Mouse (Mus musculus): ENCODE measurements at regions not wholly inside any gene's neighbourhood (a gene's known extent, or its start where the extent isn't known, plus 50 kb on each side); places are given as distances from the start of the nearest gene placed in this dataset.
A peak's percentile ranks its signal among the peaks of the same experiment; 100 is the strongest.

DNA sequence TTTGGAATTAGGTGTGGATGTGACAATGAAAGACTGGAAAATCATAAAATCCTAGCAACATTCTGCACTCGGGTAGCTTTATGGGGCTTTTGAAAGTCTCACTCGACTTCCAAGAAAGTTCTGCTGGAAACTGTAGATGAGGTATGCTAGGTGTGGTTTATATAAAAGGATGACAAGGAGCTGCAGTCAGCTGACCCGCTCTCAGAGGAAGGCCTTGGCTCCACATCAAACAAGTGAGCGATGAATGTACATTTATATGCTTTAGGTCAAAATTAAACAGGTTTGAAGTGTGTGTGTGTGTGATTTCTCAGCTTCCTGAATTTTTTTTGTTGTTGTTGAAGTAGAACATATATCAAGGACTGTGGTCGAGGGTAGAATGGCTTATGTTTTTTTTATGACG, 174.9 kb downstream of the 1500009L16Rik start:
- no peak for DNase-seq

DNA sequence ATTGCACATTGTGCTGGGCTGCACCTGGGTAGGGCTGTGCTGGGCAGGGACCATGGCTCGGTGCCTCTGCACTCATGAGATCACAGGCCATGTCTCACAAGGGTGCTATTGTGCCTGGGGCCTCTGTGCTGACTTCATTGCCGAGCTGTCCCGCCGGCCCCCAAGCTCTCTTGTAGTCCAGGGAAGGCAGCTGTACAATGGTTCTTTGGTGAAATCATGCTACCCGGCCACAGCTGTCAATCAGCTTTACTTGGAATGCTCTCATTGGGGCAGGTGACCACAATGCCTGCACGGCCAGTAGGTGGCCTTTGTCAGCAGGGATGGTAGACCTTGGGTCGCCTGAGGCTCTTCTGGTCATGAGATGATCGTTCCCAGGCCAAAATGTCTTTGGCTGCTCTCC, 184.1 kb downstream of the 1500009L16Rik start:
- no peak for DNase-seq

DNA sequence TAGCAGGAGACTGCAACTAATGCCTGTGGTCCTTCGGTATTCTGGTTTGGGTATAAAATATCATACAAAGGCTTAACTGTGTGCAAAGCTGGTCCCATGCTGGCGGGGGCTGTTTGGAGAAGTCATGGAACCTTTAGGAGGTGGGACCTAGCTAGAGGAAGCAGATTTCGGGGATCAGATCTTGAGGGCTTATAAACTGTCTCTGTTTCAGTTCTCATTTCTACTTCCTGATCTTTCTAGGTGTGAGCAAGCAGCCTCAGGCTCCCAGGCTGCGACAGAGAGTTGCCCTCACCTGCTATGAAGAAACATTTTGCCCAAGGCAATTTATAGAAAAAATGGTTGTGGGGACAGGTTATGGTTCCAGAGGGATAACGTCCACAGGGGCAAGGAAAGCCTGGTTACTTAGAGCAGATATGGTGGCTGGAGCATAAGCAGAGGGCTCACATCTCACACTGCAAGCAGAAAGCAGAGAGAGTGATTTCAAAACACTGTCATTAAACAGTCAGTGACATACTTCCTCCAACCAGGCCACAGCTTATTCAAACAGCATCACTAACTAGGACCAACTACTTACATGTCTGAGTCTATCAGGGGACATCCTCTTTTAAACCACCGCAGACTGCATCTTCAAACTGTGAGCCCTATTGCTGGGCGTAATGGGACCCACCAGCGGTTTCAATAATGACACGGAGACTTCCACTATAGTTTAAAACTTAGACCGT, 188.1 kb downstream of the 1500009L16Rik start:
- DNase-seq = no peak

DNA sequence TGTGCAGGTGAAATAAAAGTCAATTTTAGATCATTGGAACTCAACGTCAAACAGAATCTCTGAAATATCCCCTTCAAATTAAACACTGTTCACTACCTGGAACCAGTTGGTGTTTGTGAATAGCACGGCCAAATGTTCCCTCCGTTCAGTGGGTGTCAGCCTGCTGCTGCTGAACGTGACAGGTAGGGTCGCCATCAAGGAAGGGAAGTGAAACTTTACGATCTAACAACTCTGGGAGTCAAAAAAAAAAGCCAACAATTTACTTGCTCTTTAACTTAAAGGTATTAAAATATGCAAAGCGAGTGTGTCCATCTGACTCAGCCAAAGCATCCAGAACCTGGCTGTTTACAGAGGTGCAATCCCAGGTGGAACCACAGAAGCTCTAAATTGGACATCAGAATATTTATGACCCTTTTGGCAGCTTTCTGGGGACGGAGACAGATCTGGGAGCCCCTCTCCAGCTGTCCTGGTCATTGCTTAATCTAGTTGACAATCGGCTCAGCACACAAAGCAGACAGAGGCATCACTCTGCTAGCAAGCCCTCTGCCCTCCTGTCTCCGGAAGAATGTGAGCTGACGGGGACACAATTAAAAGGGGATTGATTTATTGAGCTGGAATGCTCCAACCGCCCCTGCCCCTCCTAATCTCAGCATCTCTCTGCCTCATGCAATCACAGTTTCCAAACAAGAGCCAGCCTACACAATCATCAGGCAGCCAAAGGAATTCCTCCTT, 191.9 kb downstream of the 1500009L16Rik start:
- peak in 1 of 2 experiments; percentile 30 for DNase-seq

DNA sequence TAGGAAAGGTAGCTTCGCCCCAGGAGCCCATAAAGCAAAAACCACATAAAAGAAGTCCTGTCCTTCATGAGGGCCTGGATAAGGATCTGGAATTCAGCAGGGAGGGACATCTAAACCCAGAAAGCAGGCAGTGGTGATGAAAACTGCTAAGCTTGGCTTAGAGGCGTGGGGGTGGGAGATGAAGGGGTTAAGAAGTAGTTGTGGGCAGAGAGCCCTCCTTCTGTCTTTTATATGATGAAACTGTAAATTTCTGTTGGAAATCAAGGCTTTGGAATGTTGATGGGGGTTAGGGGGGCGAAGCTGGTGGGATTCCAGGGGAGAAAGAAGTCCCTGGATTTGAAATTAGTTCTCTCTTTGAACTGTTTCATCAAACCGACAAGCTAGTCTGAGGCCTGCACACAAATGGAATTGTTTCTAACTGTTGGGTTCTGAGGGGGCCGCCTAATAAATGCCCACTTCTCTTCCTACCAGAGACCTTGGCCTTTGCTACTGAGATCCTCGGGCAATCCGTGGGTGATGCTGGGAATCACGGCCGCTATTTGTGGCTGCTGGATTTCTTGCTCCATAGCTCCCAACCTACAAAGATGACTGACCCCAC, 192.6 kb downstream of the 1500009L16Rik start:
- DNase-seq = no peak

DNA sequence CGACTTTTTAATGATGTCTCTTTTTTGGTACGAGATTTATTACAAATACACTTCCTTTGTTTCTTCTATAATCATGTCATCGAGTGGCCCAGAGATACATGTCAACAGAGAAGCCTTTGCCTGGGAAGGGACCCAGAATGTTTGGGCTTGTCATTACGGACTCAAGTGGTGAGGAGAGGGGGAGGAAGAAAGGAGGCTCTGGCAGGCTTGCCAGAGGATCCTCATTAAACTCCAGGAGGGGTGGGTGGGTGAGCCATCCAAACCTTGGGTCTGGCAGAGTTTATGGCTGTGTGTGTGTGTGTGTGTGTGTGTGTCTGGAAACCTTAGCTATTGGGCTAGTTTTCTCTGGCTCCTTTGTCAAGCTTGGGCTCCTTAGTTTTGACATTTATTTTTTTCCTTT, 204.3 kb downstream of the 1500009L16Rik start:
- no peak for DNase-seq

DNA sequence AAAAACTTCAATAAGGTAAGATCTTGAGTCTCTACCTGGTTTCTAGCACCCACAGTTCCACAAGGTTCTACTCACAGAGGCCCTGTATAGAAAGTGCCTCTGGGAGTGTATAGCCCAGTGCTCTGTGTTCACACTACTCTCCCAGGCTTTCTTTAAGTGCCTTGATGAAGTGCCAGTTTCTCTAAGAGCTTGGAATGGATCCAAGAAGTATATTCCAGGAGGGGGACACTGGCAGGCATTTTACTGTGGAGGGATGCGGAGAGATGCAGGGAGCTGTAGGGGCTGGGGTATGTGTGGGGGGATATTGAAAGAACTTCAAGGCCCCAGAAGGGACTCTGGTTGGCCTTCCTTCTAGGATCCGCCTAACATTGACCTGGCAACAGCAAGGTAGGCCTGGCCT, 204.9 kb downstream of the 1500009L16Rik start:
- no peak for DNase-seq

DNA sequence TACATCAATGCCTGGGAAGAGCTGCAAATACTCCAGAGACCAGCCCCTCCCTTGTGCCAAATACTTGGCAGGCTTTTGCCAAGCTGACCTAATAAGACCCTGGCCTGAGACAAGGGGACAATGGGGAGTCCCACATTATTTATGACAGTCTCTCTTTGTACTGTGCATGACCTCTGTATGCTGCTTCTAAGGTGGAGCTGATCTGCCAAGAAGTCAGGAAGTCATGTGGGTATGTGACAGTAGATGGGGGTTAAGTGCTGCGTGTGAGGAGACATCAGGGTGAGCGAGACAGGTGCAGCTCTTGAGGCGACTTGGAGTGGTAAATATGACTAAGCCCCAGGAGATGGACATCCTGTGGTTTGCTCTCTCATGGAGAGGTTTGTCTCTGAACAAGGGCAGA, 209.1 kb downstream of the 1500009L16Rik start:
- peak; percentile 42 to 75 for DNase-seq

DNA sequence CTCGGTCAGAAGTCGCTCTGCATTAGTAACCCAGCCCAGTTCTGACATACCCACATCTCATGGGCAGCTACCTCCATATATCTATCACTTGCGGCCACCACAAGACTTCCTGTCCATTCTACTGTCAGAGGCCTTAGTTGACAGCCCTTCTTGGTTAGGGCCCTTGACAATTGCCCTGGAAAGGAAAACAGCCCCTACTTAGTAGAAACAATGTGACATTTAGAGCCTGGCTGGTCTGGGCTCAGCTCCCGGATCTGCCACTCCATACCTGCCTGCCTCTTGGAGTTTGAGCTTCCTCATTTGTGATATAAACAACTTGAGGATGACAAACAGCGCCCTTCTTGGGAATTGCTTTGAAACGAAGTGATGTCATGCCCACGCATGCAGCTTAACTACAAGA, 210.5 kb downstream of the 1500009L16Rik start:
- peak; percentile 17 to 50 for DNase-seq

DNA sequence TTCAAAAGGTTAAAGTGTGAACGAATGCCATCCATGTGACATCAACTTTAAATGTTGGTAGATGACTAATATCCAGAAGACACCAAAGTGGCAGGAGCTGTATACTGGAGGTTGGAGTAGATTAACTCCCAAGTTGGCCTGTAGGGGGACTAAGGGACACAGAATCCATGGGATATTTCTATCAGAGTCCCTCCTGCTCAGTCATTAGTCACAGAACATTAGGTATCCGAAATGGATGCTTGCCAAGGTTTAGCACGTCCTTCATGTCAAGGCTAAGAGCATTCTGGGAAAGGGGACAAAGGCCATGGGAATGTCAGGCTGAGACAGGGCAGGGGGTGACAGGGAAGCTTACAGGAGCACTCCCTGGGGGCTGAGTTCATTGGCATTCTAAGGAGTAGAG, 211.8 kb downstream of the 1500009L16Rik start:
- DNase-seq = peak; percentile 40 to 46

DNA sequence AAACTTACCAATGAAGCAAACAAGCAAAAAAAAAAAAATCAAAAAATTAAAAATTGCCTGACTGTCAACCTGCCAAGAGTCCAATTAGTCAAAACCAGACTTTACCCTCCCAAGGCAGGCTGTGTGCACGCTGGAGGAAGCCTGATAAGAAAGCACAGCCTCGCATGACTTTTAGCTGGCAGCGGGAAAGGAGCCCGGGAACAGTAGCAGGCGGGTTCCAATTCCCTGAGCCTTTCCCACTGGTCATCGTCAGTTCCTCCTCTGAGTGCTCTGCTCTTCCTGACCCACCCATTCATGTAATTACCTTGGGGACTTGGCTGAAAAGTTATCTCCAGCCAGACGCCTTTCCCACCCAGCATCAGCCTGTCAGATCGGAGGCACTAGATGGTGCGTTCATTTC, 214.5 kb downstream of the 1500009L16Rik start:
- peak; percentile 56 to 76 for DNase-seq

DNA sequence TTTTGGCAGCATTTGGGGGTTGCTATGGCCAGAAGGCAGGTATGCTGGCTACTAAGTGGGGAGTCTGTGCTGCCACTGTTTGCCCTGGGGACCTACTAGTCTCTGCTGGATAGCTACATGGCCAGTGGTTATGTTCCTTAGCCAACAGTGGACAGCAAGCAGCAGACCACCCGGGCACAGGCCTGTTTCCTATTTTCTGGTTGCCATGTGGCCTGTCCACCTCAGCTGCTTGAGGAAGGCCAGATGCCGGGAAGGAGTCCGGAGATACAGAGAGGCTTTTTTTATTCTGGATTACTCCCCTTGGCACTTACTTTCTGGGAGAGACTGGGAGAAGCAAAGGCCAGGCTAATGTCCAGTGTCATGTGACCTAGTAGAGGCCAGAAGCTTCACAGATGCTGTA, 219.4 kb downstream of the 1500009L16Rik start:
- DNase-seq = no peak

DNA sequence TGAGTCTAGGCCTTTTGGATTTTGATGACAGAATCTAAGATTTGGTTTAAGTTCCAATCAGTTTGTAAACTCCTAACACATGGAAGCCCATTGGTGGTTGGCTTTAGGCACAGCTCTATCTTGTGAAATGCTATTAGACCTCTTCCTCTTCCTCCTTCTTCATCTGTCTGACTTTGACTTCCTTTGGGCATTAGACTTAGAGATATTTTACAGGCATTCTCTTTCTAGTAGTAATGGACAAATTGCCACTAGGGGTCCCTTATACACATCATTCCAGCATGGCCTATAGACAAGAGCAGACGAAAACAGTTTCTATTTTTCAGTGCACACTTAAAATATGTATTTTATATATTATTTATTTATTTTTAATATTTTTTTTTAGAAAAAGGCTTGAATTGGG, 221.5 kb downstream of the 1500009L16Rik start:
- DNase-seq = no peak

DNA sequence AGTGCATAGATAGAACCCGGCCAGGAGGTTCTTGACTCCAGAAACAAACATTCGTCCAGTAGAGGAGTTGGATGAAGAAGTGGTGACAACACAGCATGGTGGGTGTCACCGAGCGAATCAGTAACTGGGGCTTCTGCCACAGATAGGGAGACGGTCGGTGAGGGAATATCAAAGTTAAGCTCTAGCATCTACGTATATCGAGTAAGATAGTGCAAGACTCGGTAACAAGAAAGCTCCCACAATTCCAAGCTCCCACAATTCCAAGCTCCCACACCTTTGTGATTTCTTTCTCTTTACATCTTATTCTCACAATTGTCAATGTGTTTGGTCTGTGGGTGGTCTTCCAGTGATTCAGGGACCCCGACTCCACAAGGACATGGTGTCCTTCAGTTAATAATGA, 222.2 kb downstream of the 1500009L16Rik start:
- no peak for DNase-seq

DNA sequence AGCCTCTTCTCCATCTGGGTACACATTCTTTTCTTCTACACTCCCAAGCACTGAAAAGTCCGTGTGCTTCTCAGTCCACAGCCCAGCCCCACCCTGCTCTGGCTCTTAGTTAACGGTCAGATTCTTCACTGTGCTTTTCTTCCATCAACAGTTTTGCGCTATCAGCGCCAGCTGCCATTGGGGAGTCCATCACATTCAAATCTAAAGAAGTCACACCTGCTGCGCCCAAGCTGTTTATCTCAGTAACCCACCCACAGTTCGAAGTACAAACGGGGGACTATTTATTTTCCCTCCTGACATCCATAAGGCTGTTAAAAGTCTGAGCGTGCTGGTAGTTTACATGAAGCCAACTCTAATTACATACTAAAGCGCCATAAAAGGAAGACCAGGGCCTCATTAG, 222.8 kb downstream of the 1500009L16Rik start:
- no peak for DNase-seq

DNA sequence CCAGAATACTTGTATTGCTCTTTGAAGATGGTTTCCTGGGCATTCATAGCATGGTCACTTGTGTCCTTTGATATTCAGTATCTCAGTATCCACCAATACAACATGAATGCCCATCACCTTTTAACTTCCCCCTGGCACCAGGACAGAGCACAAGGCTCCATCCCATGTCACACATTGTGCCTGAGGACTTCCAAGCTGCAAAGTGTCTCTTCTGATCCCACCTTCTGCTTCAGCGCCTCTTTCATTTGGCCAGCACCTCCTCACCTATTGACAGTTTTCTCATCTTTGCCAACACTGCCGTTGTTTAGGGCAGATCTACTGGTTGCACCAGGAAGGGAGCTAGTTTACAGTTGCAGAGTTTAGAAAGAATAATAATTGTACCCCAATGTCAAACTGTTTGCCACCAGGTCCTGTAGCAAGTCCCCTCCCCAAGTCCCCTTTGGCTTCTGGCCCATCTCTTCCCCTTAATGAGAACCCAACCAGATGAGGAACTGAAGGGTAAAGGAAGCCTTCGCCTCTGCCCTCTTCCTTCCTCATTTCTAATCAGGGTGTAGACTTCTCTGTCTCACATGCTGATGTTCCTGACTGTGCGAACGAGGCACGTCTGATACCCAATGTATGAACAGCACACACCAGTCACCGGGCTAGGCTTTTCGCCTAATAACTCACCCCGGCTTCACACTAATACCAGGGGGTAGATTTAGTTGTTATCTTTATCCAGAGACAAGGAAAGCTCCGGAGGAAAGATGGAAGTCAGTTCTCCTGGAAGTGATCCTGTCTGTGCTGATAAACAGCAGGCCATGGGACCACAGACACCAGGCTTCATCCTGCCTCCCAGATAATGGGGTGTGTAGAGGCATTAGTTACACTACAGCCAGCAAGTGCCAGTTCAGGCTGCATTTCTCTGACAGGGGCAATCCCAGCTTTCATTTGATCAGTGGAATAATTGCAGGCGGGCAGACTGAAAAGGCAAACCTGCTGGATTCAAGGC, 223.8 kb downstream of the 1500009L16Rik start:
- no peak for DNase-seq

DNA sequence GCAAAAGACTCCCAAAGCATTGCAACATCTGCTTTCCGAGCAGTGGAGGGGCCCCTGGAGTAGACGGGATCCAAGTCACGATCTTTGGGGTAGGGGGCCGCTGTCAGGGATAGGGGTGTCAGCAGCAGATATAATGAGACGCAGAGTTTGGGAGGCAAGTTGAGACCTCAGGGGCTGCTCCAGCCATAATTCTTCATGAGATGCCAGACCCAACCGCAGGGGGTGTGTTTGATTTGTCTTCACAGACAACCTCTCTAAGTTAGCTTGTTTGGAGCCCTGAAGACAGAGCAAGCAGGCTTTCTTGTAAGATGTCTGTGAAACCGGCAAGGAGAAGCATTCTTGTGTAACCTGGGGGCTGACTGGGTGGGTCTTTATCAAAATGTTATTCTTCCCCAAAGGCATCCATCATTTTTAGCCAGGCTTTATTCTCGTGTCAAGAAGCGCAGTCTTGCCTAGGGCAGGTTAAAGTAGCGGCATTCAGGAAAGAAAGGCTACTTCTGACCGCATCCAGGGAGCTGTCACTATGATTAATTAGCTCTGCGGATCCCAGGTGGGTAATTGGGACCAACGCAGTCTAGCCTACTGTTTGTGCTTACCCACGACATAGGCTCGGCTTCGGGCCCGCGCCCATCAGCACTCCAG, 234.6 kb downstream of the 1500009L16Rik start:
- DNase-seq = no peak

DNA sequence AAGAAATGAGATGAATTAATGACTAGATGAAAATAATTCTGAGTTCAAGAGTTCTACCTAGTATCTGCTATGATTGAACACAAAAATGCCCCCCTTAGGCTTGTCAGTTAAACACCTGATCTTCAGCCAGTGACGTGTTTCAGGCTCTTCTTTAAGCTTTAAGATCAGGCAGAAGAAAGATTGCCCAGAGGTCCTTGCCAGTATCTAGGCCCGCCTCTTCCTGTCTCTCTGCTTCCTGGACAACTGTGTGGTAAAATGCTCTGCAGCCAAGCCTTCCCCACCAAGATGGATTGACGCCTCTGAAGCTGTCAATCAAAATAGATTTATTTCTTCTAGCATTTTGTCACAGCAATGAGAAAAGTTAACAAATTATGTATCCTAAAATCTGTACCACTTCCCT, 235.7 kb downstream of the 1500009L16Rik start:
- DNase-seq = no peak

DNA sequence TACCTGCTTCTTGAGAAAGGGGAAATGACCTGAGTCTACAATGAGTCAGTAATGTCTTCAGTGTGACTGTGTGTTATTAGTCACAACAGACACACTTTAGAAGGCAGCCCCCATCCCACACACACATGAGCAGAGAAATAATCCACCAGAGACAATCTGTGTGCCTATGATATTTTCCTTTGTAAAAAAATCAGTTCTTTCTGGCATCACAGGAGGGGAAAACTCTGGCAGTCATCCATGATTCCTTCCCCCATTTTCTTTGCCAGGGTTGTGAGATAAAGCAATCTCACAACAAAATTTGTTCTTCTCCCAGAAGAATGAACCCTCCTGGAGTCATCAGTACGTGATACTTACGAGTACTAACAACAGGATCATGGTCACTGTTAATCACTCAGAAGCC, 236.2 kb downstream of the 1500009L16Rik start:
- no peak for DNase-seq

DNA sequence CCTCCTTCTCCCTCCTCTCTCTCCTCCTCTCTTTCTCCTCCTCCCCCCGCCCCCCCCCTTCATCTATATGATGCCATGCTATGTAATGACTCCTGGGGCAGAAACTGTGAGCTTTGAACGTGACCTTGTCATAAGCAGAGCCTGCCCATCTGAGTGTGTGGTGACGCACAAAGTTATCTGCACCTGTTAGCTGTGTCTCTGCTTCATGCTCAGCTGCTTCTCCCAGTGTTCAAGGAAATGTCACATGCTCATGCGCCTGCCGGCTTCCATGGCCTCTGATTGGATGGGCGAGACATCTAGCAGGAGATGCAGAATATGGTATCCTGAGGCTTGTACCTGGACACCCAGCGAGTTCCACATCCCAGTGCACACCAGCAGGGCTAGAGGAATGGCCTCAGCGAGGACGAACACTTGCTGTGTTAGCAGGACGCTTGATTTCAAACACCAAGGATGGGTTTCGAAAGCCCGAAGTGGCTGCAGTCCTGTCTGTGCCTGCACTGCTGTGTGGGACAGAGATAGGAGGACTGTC, 240.6 kb downstream of the 1500009L16Rik start:
- DNase-seq = no peak

DNA sequence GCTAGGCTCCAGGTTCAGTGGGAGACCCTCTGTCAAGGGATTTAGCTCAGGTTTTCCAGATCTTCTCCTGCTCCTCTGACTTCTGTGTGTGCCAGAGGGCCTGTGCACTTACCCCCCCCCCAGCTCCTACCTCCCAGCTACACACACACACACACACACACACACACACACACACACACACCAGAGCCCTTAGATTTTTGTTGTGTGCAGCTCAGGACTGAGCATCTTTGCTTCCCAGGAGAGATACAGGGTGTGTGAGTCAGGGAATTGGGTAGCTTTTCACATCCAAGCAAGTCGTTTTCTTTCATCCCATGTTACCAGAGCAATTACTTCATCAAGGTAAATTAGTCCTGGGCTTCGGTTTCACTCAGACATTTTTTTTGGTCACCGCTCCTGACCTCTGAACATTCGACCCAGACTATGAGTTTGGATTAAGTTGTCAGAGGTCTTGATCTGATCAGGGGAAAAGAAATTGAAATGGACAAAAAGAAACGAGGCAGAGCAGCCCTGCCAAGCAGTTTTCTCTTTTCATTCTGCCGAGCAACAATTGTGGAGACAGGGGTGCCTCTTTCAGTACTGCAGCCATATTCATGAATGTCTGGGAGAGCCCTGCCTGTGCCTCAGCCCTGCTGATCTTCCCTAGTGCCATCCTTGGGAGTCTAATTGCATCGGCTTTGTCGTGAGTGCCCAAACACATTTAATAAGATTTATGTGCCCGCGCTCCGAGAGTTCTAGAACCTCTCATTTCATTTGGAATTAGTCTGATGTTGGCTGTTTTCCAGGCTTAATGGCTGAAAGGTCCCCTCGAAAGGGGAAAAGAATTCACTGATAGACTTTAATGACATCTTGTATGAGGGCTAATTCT, 241.3 kb downstream of the 1500009L16Rik start:
- no peak for DNase-seq
